Mouse (Mus musculus) lung, embryonic 15.5 days (tissue): ENCODE measurements around the gene Hoxd3. TPM values are rescaled to one million over a fixed set of nuclear protein-coding genes. Genes with fewer than 3 reads are reported as not detected.

Experiments
- ATAC-seq: fragments of 200-750 bp; cut with Nextera tagmentation; 2 replicates; pipeline ENCODE4 v1.8.0; 2017; ENCODE audit warnings: moderate number of reproducible peaks, borderline replicate concordance; ENCODE audit not compliant: low FRiP score, low TSS enrichment; ENCODE audit errors: extremely low read depth
- H3K27ac ChIP-seq: fragments of 300-500 bp; sonication (generic); 2 replicates; pipeline ENCODE4 v1.5.1; 2015; ENCODE audit warnings: moderate library complexity, mild to moderate bottlenecking, inconsistent platforms
- H3K27me3 ChIP-seq: fragments of 300-500 bp; sonication (generic); 2 replicates; pipeline ENCODE4 v1.6.1; 2015; ENCODE audit warnings: inconsistent platforms
- H3K36me3 ChIP-seq: fragments of 300-500 bp; sonication (generic); 2 replicates; pipeline ENCODE4 v1.6.1; 2015; ENCODE audit warnings: inconsistent platforms
- H3K4me1 ChIP-seq: fragments of 300-500 bp; sonication (generic); 2 replicates; pipeline ENCODE4 v1.6.1; 2015; ENCODE audit warnings: inconsistent platforms
- H3K4me2 ChIP-seq: fragments of 300-500 bp; sonication (generic); 2 replicates; pipeline ENCODE4 v1.6.1; 2015; ENCODE audit warnings: inconsistent platforms, mild to moderate bottlenecking, moderate library complexity
- H3K4me3 ChIP-seq: fragments of 300-500 bp; sonication (generic); 2 replicates; pipeline ENCODE4 v1.5.1; 2015; ENCODE audit warnings: mild to moderate bottlenecking, inconsistent platforms
- H3K9ac ChIP-seq: fragments of 300-500 bp; sonication (generic); 2 replicates; pipeline ENCODE4 v1.6.1; 2015; ENCODE audit warnings: inconsistent platforms
- H3K9me3 ChIP-seq: fragments of 300-500 bp; sonication (generic); 2 replicates; pipeline ENCODE4 v1.6.1; 2016; ENCODE audit warnings: inconsistent platforms
- WGBS: fragments of 180-500 bp; shearing (Covaris S2); methylation state at CpG from one replicate; pipeline ENCODE4 v1.1.7; 2015; 5-methylcytosine and 5-hydroxymethylcytosine counted together
- polyA plus RNA-seq: library from polyadenylated mRNA; unstranded; fragments of >200 nt; fragmentation: Nextera tagmentation; extraction: Ambion mirVana; gene quantifications from 2 replicates; pipeline ENCODE4 v1.2.1, GENCODE M21; 2015

The Hoxd3 gene
- polyA plus RNA-seq = 0.16 and 0.67 TPM in 2 replicates

DNA sequence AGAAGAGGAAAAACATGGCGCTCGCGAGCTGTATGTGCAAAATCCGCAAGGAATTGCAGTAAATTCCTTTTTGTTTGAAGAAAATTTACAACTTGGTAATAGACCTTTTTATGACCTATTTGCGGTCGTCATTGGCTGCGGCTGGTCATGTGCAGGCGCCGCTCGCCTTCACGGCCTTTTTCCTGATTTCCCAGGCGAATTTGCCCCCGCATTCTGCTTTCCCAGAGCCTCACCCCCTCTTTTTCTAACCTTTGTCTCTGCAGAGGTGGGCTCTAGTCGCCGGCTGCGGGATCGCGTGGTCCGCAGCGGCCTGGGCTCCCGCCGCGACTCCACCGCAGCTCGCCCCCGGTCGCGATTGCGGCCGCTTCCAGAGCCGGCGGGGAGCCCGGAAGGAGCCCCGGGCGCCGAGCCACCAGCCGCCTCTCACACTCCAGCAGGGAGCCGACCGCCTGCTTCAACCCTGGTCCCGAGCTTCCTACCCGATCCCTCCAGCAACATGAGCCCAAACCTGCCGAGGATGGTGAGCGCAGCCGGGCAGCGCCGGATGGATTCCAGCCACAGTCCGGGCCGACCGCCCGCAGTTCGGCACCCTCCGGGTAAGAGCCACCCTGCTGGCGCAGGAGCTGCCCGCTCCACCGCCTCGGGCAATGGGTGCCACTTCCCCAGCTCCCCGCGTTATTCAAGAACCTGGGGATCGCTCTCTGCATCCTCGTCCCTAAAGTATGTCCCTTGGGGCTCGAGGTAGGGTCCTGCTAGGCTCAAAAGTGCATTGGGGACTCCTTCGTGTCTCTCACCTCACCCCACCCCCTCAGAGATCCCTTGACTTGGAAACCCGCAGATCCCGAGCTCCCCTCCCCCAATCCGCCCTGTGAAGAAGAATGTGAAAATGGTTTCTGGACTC, at the start of gene Hoxd3, which contains the start of gene Hoxd4:
Hoxd3 (plus strand) TSS at position 207 of the 901 bp plus-strand sequence.
Hoxd4 (plus strand) TSS at position 209 of the 901 bp plus-strand sequence.
- peak; percentile 33; the same call in 1 of the 2 replicates for ATAC-seq
- peak within 1 kb of the TSS; percentile 16 for H3K4me3 ChIP-seq
- peaks cover 99% of the 10 kb centered on the region for H3K27me3 ChIP-seq
- H3K27ac ChIP-seq = no peak within 1 kb of the TSS
- H3K4me1 ChIP-seq = peaks cover 16% of the 10 kb centered on the region; the same call in 1 of the 2 replicates
- H3K9ac ChIP-seq = no peak within 1 kb of the TSS
- under 1% methylated on average over 65 of the region's 65 CpGs for WGBS
- H3K4me2 ChIP-seq = peak within 1 kb of the TSS; percentile 41
- H3K36me3 ChIP-seq = no peaks in the 10 kb centered on the region
- H3K9me3 ChIP-seq = no peaks in the 10 kb centered on the region

DNA sequence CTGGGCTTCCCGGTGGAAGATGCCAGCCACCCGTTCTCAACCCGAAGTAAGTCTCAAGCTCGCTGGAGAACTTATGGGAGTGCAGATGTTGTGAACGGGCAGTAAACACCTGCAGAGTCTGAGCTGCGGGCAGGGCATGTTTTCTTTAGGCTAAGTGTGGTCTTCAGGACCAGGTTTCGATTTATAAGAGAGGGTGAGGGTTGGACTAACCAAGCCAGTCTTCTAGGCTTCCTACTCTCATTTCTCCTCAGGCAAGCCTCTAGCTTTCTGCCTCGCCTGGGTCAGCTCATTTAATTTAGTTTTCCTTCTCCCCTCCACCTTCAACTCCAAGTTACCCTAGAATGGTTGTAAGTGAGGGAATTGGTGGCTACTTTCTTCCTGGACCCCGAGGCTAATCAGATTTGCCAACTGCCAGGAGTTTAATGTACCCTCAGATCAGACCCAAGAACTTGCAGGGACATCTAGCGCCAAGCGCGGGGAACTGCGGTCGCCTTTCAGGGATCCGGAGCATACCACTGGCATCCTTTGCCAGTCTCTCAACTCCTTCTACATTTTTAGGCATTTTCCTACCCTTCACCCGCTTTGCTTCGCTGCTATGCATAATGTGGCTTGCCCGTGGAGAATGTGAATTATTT, 48.3 kb upstream of the Hoxd3 start:
- ATAC-seq = no peak

DNA sequence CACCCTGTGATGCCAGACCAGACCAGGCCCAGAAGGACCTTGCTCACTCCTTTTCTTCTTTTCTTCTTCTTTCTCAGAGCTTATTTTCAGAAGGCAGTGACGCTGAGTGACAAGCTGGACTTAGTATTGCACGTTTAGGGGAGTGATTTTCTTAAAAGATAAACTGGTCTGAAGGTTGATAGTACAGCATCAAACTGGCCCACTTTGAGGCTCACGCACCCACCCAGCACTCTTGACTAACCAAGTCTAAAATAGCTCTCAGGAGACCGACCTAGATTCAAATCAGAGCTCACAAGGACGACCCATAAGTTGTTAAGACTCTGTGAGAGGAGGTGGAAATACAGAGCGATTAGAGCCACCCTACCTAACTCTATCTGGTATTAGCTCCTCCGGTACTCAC, 45.3 kb upstream of the Hoxd3 start:
- no peak overlapping the region for H3K4me2 ChIP-seq
- no peak overlapping the region for H3K27ac ChIP-seq
- H3K27me3 ChIP-seq = peaks cover 96% of the 10 kb centered on the region
- peaks cover 17% of the 10 kb centered on the region for H3K4me1 ChIP-seq
- H3K4me3 ChIP-seq = no peak overlapping the region
- H3K9me3 ChIP-seq = no peaks in the 10 kb centered on the region
- no peak for ATAC-seq
- H3K9ac ChIP-seq = no peak overlapping the region
- 4% methylated on average over 7 of the region's 7 CpGs for WGBS
- H3K36me3 ChIP-seq = no peaks in the 10 kb centered on the region

More for the DNA sequence above, 48.3 kb upstream of the Hoxd3 start:
- 3% methylated on average over 18 of the region's 18 CpGs for WGBS
- Histone ChIP-seq H3K36me3 (no peaks in the 10 kb centered on the region), H3K9me3 (no peaks in the 10 kb centered on the region), H3K9ac (no peak overlapping the region), H3K4me3 (no peak overlapping the region), H3K4me1 (peaks cover 18% of the 10 kb centered on the region), H3K27ac (no peak overlapping the region), H3K4me2 (no peak overlapping the region), H3K27me3 (peaks cover 97% of the 10 kb centered on the region)

DNA sequence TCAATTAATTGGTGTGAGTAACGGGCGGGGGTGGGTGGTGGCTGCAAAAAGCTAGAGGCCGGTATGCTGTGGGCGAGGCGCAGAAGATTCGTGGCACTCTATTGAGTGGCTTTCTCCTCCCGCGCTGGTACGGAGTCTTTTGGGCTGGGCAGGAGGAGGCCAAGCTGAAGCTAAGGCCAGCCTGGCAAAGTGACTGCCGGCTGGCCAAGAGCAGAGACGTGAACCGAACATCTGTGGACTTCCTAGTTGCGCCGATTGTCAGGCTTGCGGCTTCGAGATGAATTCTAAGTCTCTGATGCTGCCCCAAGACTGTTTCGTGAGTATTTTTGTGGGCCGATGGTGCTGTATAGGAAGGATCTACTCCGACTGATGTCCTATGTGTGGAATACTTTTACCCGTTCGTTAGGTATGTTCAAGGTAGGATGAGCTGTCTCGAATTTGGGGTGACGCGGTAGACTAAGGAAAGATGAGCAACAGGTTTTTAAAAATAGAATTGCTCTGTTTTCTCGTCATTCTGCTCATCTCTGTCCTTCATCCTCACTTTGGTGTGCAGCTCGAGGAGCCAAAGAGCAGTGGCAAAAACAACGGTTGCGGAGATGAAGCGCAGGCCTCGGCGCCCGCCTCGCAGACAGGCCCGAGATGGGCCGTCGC, 44.4 kb upstream of the Hoxd3 start:
- WGBS = 2% methylated on average over 36 of the region's 36 CpGs

DNA sequence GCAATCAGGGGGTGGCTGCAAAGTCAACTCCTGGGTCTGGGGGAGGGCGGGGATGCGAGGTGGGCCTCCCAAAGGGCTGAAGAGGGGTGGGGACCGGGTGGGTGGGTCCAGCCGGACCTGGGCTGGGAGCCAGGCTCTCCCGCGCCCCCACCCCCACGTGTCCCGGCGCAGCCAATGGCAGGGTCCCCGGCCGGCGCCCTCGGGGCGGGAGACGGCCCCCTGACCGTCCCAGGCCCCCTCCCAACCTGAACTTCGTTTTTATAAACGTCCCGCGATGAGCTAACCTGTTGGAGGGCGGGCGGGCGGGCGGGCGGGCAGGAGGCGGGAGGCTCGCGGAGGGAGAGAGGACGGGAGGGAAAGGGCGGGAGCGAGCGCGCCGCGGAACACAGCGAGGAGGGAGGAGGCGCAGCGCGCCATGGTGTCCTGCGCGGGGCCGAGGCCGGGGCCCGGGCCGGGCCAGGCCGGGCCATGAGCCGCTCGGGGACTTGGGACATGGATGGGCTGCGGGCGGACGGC, 43.8 kb upstream of the Hoxd3 start, which contains the start of gene Hoxd13:
Hoxd13 (plus strand) TSS at position 469 of the 516 bp plus-strand sequence.
- Histone ChIP-seq H3K4me1 (peaks cover 17% of the 10 kb centered on the region), H3K4me2 (peak within 1 kb of the TSS; percentile 78), H3K27ac (no peak within 1 kb of the TSS), H3K36me3 (no peaks in the 10 kb centered on the region), H3K27me3 (peaks cover 96% of the 10 kb centered on the region), H3K4me3 (peak within 1 kb of the TSS; percentile 39), H3K9me3 (no peaks in the 10 kb centered on the region), H3K9ac (no peak within 1 kb of the TSS)
- ATAC-seq = peak; percentile 81; the same call in 1 of the 2 replicates
- WGBS = 0% methylated on average over 14 of the region's 51 CpGs

More for the DNA sequence above, 44.4 kb upstream of the Hoxd3 start:
- H3K4me2 ChIP-seq = peak overlapping the region; percentile 78
- no peak overlapping the region for H3K9ac ChIP-seq
- H3K4me1 ChIP-seq = peaks cover 12% of the 10 kb centered on the region
- no peak overlapping the region for H3K4me3 ChIP-seq
- no peaks in the 10 kb centered on the region for H3K36me3 ChIP-seq
- no peaks in the 10 kb centered on the region for H3K9me3 ChIP-seq
- ATAC-seq = 0 out of 2 replicates have a peak, but pooled peaks have one; percentile 14
- peaks cover 96% of the 10 kb centered on the region for H3K27me3 ChIP-seq
- no peak overlapping the region for H3K27ac ChIP-seq

DNA sequence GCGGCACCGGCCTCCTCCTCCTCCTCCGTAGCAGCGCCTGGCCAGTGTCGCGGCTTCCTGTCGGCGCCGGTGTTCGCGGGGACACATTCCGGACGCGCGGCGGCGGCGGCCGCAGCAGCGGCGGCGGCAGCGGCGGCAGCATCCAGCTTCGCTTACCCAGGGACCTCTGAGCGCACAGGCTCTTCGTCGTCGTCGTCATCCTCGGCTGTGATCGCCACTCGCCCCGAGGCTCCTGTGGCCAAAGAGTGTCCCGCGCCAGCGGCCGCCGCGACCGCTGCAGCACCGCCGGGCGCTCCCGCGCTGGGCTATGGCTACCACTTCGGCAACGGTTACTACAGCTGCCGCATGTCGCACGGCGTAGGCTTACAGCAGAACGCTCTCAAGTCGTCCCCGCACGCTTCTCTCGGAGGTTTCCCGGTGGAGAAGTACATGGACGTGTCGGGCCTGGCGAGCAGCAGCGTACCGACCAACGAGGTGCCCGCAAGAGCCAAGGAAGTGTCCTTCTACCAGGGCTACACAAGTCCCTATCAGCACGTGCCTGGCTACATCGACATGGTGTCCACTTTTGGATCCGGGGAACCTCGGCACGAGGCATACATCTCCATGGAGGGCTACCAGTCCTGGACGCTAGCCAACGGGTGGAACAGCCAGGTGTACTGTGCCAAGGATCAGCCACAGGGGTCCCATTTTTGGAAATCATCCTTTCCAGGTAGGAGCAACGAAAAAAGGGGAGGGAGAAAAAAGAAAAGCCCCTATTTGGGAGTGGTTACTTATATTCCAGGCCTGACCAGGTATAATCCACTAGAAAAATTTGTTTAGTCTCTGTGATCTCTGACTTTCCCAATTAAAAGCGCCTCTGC, 43.1 kb upstream of the Hoxd3 start:
- peaks cover 17% of the 10 kb centered on the region for H3K4me1 ChIP-seq
- peak overlapping the region; percentile 78 for H3K4me2 ChIP-seq
- H3K27me3 ChIP-seq = peaks cover 96% of the 10 kb centered on the region
- no peak overlapping the region for H3K9ac ChIP-seq
- H3K9me3 ChIP-seq = no peaks in the 10 kb centered on the region
- peak overlapping the region; percentile 39 for H3K4me3 ChIP-seq
- H3K27ac ChIP-seq = no peak overlapping the region
- H3K36me3 ChIP-seq = no peaks in the 10 kb centered on the region
- peak; percentile 62 for ATAC-seq
- WGBS = under 1% methylated on average over 57 of the region's 74 CpGs

- Histone ChIP-seq H3K9ac (no peak overlapping the region), H3K9me3 (no peaks in the 10 kb centered on the region), H3K4me3 (no peak overlapping the region), H3K36me3 (no peaks in the 10 kb centered on the region), H3K27ac (no peak overlapping the region), H3K4me2 (no peak overlapping the region), H3K27me3 (peaks cover 96% of the 10 kb centered on the region), H3K4me1 (peaks cover 17% of the 10 kb centered on the region)
- no peak for ATAC-seq
- 1% methylated on average over 3 of the region's 3 CpGs for WGBS
Measured at GRCm38 (mm10) chr2:74669230-74669578, 42.5 kb upstream of the Hoxd3 start.

GRCm38 (mm10) chr2:74669650-74670235, 42.0 kb upstream of the Hoxd3 start:
- Histone ChIP-seq H3K9me3 (no peaks in the 10 kb centered on the region), H3K36me3 (no peaks in the 10 kb centered on the region), H3K4me3 (no peak overlapping the region), H3K4me1 (peaks cover 17% of the 10 kb centered on the region), H3K27ac (no peak overlapping the region), H3K27me3 (peaks cover 96% of the 10 kb centered on the region), H3K4me2 (no peak overlapping the region), H3K9ac (no peak overlapping the region)
- 1% methylated on average over 14 of the region's 14 CpGs for WGBS
- no peak for ATAC-seq

DNA sequence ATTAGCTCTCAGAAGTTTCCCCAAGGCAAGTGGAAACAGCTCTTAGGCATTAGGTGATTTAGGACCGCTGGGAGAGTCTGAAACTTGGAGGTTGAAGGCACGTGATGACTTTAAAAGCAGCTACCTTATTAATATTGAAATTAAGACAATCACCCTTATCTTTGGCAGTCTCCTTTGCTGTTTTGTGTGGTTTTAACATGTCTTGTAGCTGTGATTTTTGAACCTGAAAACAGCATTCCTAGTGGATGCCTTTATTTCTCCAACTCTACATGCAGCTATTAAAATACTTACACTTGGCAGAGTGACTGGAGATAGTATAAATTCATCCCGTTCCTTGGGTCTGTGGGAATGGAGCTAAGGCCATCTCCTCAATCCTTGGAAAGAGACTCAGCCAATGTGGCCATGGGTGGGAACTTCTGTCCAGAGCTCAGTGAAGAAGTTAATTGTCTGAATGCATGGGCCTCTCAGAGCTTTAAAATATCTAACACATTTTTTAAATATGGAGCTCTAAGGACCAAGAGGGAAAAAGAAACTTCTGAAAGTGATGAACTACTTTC, 41.0 kb upstream of the Hoxd3 start:
- H3K4me3 ChIP-seq = no peak overlapping the region
- no peak for ATAC-seq
- no peak overlapping the region for H3K9ac ChIP-seq
- peaks cover 97% of the 10 kb centered on the region for H3K27me3 ChIP-seq
- 9% methylated on average over 3 of the region's 3 CpGs for WGBS
- no peaks in the 10 kb centered on the region for H3K9me3 ChIP-seq
- no peak overlapping the region for H3K27ac ChIP-seq
- H3K36me3 ChIP-seq = no peaks in the 10 kb centered on the region
- H3K4me2 ChIP-seq = no peak overlapping the region
- H3K4me1 ChIP-seq = peaks cover 17% of the 10 kb centered on the region

DNA sequence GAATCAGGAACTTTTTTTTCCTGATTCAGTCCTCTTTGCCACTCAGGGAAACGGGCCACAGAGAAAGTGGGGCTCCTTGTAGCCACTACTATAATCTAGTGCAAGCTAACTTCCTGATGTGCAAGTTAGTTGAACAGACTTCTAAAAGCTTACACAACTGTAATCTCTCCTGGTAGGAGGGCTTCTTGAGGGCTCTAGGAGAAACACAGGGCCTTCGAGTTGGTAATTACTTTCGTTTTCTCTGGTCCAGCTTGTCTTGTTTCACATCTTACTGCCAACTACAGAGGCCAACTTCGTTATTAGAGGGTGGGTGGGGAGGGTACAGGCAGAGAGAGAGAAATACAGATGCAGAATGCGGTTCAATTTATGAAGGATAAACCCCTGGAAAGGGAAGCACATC, 39.9 kb upstream of the Hoxd3 start:
- Histone ChIP-seq H3K27me3 (peaks cover 99% of the 10 kb centered on the region), H3K9ac (no peak overlapping the region), H3K4me1 (peaks cover 17% of the 10 kb centered on the region), H3K36me3 (no peaks in the 10 kb centered on the region), H3K9me3 (no peaks in the 10 kb centered on the region), H3K4me3 (no peak overlapping the region), H3K4me2 (no peak overlapping the region), H3K27ac (no peak overlapping the region)
- 12% methylated on average over 5 of the region's 5 CpGs for WGBS
- ATAC-seq = no peak
